Mouse (Mus musculus): ENCODE results near the gene Cbr1. TPM values are rescaled to one million over a fixed set of nuclear protein-coding genes. Genes with fewer than 3 reads are reported as not detected.
A peak's percentile ranks its signal among the peaks of the same experiment; 100 is the strongest.

Gene Cbr1
- total and polyA plus RNA-seq, 3 experiments: 1.1 to 8.9 (median 1.7) TPM

GRCm38 (mm10) chr16:93607669-93608101, 2.0 kb downstream of the Cbr1 start:
- Histone ChIP-seq H3K36me3 (replicated peaks in 1 of 2; ENCODE audit: control insufficient read depth in 1 of 2, insufficient read depth in 1 of 2, low read length in 1 of 2) (peaks cover 0 to 2% of the 10 kb centered on the region in 2 experiments), H3K27me3 (replicated peaks) (no peaks in the 10 kb centered on the region), H3K4me1 (ENCODE audit: control insufficient read depth in 1 of 2, insufficient read depth in 2 of 2) (peaks cover 4 to 10% of the 10 kb centered on the region in 2 experiments), H3K4me3 (replicated peaks in 1 of 3; ENCODE audit: low read depth in 2 of 3, low read length in 2 of 3, poor library complexity in 1 of 3) (peak overlapping the region in 1 of 3 experiments; percentile 63), H3K9ac (ENCODE audit: insufficient read depth, low read depth) (peak overlapping the region; percentile 12; the same call in 1 of the 2 replicates), H3K79me2 (replicated peaks; ENCODE audit: control insufficient read depth, extremely low read depth, insufficient read depth, poor library complexity, severe bottlenecking) (no peaks in the 10 kb centered on the region), H3K4me2 (ENCODE audit: insufficient read depth, low read depth, poor library complexity, severe bottlenecking) (no peak overlapping the region), H3K9me3 (replicated peaks; ENCODE audit: low read length) (no peaks in the 10 kb centered on the region), H3K27ac (ENCODE audit: insufficient read depth, low read depth) (no peak overlapping the region)
- no peak for DNase-seq (ENCODE audit: extremely low read depth)
- dilution Hi-C loops (cut with MboI; ENCODE audit: extremely low pct_ligation_motif_present, extremely low pct_unique_long_range_greater_than_20kb, low sequenced_read_pairs) (no loop called here), in situ Hi-C loops (cut with MboI; ENCODE audit: low pct_ligation_motif_present, low pct_unique_long_range_greater_than_20kb, low sequenced_read_pairs) (loop anchor here (10.0 kb wide), 1 partner anchor 157 kb away; no protein-coding TSS in a partner anchor)
- TF ChIP-seq SIN3A (IDR thresholded peaks at IDR 0.05; ENCODE audit: low read length) (no peak), PAX5 (IDR thresholded peaks at IDR 0.05; ENCODE audit: low read length) (no peak), IRF4 (IDR thresholded peaks at IDR 0.05; ENCODE audit: low read depth, low read length) (no peak), USF1 (IDR thresholded peaks at IDR 0.05; ENCODE audit: low read depth, low read length) (no peak), NRF1 (IDR thresholded peaks at IDR 0.05; ENCODE audit: low read depth, low read length) (peak; percentile 80), POLR2A (IDR thresholded peaks at IDR 0.05; ENCODE audit: low read depth, low read length) (peak; percentile 56; the same call in 1 of the 2 replicates), CTCF (conservative IDR thresholded peaks at IDR 0.05 in 1 of 2, IDR thresholded peaks at IDR 0.05 in 1 of 2; ENCODE audit: low read depth in 2 of 2, low read length in 2 of 2) (no peak)

GRCm38 (mm10) chr16:93608731-93609130, 3.1 kb downstream of the Cbr1 start:
- peaks cover 0 to 2% of the 10 kb centered on the region in 2 experiments for H3K36me3 ChIP-seq (replicated peaks in 1 of 2; ENCODE audit: control insufficient read depth in 1 of 2, insufficient read depth in 1 of 2, low read length in 1 of 2)
- H3K4me3 ChIP-seq (replicated peaks in 1 of 3; ENCODE audit: low read depth in 2 of 3, low read length in 2 of 3, poor library complexity in 1 of 3): no peak overlapping the region
- no peaks in the 10 kb centered on the region for H3K9me3 ChIP-seq (replicated peaks; ENCODE audit: low read length)
- DNase-seq (ENCODE audit: extremely low read depth): no peak
- H3K27ac ChIP-seq (ENCODE audit: insufficient read depth, low read depth): no peak overlapping the region
- no peaks in the 10 kb centered on the region for H3K79me2 ChIP-seq (replicated peaks; ENCODE audit: control insufficient read depth, extremely low read depth, insufficient read depth, poor library complexity, severe bottlenecking)
- no peak overlapping the region for H3K4me2 ChIP-seq (ENCODE audit: insufficient read depth, low read depth, poor library complexity, severe bottlenecking)
- no peaks in the 10 kb centered on the region for H3K27me3 ChIP-seq (replicated peaks)
- no peak overlapping the region for H3K9ac ChIP-seq (ENCODE audit: insufficient read depth, low read depth)
- in situ Hi-C loops (cut with MboI; ENCODE audit: low pct_ligation_motif_present, low pct_unique_long_range_greater_than_20kb, low sequenced_read_pairs) (loop anchor here (10.0 kb wide), 1 partner anchor 156 kb away; no protein-coding TSS in a partner anchor), dilution Hi-C loops (cut with MboI; ENCODE audit: extremely low pct_ligation_motif_present, extremely low pct_unique_long_range_greater_than_20kb, low sequenced_read_pairs) (no loop called here)
- peaks cover 4 to 7% of the 10 kb centered on the region in 2 experiments for H3K4me1 ChIP-seq (ENCODE audit: control insufficient read depth in 1 of 2, insufficient read depth in 2 of 2)
- TF ChIP-seq PAX5 (IDR thresholded peaks at IDR 0.05; ENCODE audit: low read length) (no peak), ZMIZ1 (IDR thresholded peaks at IDR 0.05; ENCODE audit: low read depth, low read length) (no peak), NRF1 (IDR thresholded peaks at IDR 0.05; ENCODE audit: low read depth, low read length) (no peak), POLR2A (IDR thresholded peaks at IDR 0.05; ENCODE audit: low read depth, low read length) (no peak)

GRCm38 (mm10) chr16:93609796-93610195, 4.1 kb downstream of the Cbr1 start:
- dilution Hi-C loops (cut with MboI; ENCODE audit: extremely low pct_ligation_motif_present, extremely low pct_unique_long_range_greater_than_20kb, low sequenced_read_pairs) (no loop called here), in situ Hi-C loops (cut with MboI; ENCODE audit: low pct_ligation_motif_present, low pct_unique_long_range_greater_than_20kb, low sequenced_read_pairs) (loop anchor here (10.0 kb wide), 1 partner anchor 155 kb away; no protein-coding TSS in a partner anchor)
- H3K4me3 ChIP-seq (replicated peaks in 1 of 3; ENCODE audit: low read depth in 2 of 3, low read length in 2 of 3, poor library complexity in 1 of 3): no peak overlapping the region
- no peaks in the 10 kb centered on the region for H3K79me2 ChIP-seq (replicated peaks; ENCODE audit: control insufficient read depth, extremely low read depth, insufficient read depth, poor library complexity, severe bottlenecking)
- H3K9ac ChIP-seq (ENCODE audit: insufficient read depth, low read depth): no peak overlapping the region
- H3K27ac ChIP-seq (ENCODE audit: insufficient read depth, low read depth): no peak overlapping the region
- H3K9me3 ChIP-seq (replicated peaks; ENCODE audit: low read length): no peaks in the 10 kb centered on the region
- no peak overlapping the region for H3K4me2 ChIP-seq (ENCODE audit: insufficient read depth, low read depth, poor library complexity, severe bottlenecking)
- DNase-seq (ENCODE audit: extremely low read depth): no peak
- peaks cover 0 to 2% of the 10 kb centered on the region in 2 experiments for H3K36me3 ChIP-seq (replicated peaks in 1 of 2; ENCODE audit: control insufficient read depth in 1 of 2, insufficient read depth in 1 of 2, low read length in 1 of 2)
- no peaks in the 10 kb centered on the region for H3K4me1 ChIP-seq (ENCODE audit: control insufficient read depth in 1 of 2, insufficient read depth in 2 of 2)
- TF ChIP-seq NRF1 (IDR thresholded peaks at IDR 0.05; ENCODE audit: low read depth, low read length): no peak
- no peak for TF ChIP-seq POLR2AphosphoS2 (IDR thresholded peaks at IDR 0.05; ENCODE audit: low read depth, low read length)
- no peak for TF ChIP-seq CHD1 (IDR thresholded peaks at IDR 0.05; ENCODE audit: low read depth, low read length)
- TF ChIP-seq MAX (IDR thresholded peaks at IDR 0.05; ENCODE audit: low read length): no peak
- TF ChIP-seq RAD21 (IDR thresholded peaks at IDR 0.05; ENCODE audit: low read depth, low read length): no peak
- no peak for TF ChIP-seq ZC3H11A (IDR thresholded peaks at IDR 0.05; ENCODE audit: low read depth, low read length)
- TF ChIP-seq BHLHE40 (IDR thresholded peaks at IDR 0.05; ENCODE audit: low read depth, low read length): no peak
- TF ChIP-seq HCFC1 (IDR thresholded peaks at IDR 0.05; ENCODE audit: low read depth, low read length): no peak
- TF ChIP-seq SMC3 (IDR thresholded peaks at IDR 0.05; ENCODE audit: low read depth, low read length): no peak
- no peak for TF ChIP-seq EP300 (IDR thresholded peaks at IDR 0.05; ENCODE audit: low read length)
- no peak for TF ChIP-seq PAX5 (IDR thresholded peaks at IDR 0.05; ENCODE audit: low read length)
- no peak for TF ChIP-seq CTCF (conservative IDR thresholded peaks at IDR 0.05 in 1 of 2, IDR thresholded peaks at IDR 0.05 in 1 of 2; ENCODE audit: low read depth in 2 of 2, low read length in 2 of 2)
- TF ChIP-seq IRF4 (IDR thresholded peaks at IDR 0.05; ENCODE audit: low read depth, low read length): no peak
- no peak for TF ChIP-seq POLR2A (IDR thresholded peaks at IDR 0.05; ENCODE audit: low read depth, low read length)
- TF ChIP-seq USF1 (IDR thresholded peaks at IDR 0.05; ENCODE audit: low read depth, low read length): no peak
- no peak for TF ChIP-seq JUN (IDR thresholded peaks at IDR 0.05; ENCODE audit: insufficient read depth, low read depth, low read length)
- no peak for TF ChIP-seq MEF2A (IDR thresholded peaks at IDR 0.05; ENCODE audit: borderline replicate concordance, low read depth, low read length)
- TF ChIP-seq ZMIZ1 (IDR thresholded peaks at IDR 0.05; ENCODE audit: low read depth, low read length): no peak
- no peak for TF ChIP-seq RCOR1 (conservative IDR thresholded peaks at IDR 0.05; ENCODE audit: low read depth, low read length)
- TF ChIP-seq MYC (IDR thresholded peaks at IDR 0.05; ENCODE audit: low read depth, low read length): no peak
- no peaks in the 10 kb centered on the region for H3K27me3 ChIP-seq (replicated peaks)
